Mouse (Mus musculus) ZHBTc4 (cell line): ENCODE results near the gene Fgf9.
A peak's percentile ranks its signal among the peaks of the same experiment; 100 is the strongest.

Experiments used
- DNase-seq: peaks from one replicate; pipeline ENCODE4 v3.0.0-alpha.2; 2011; ENCODE audit warnings: low read depth, low spot score

The Fgf9 gene

GRCm38 (mm10) chr14:58070481-58071119, at the start of gene Fgf9:
Fgf9 (plus strand) TSS chr14:58070547.
- peak; percentile 57 for DNase-seq

GRCm38 (mm10) chr14:58034567-58034966, 35.8 kb upstream of the Fgf9 start:
- DNase-seq, result peak; percentile 49

- DNase-seq, result no peak
Observed at GRCm38 (mm10) chr14:58036174-58036573, 34.2 kb upstream of the Fgf9 start.

GRCm38 (mm10) chr14:58046639-58047284, 23.6 kb upstream of the Fgf9 start:
- no peak for DNase-seq

- no peak for DNase-seq
Observed at GRCm38 (mm10) chr14:58050691-58051090, 19.7 kb upstream of the Fgf9 start.

GRCm38 (mm10) chr14:58067586-58067985, 2.8 kb upstream of the Fgf9 start:
- no peak for DNase-seq

- DNase-seq, result no peak
Observed at GRCm38 (mm10) chr14:58068641-58069040, 1.7 kb upstream of the Fgf9 start.

- DNase-seq, result no peak
Observed at GRCm38 (mm10) chr14:58069927-58070326, 420 bp upstream of the Fgf9 start.

GRCm38 (mm10) chr14:58071120-58071641, 834 bp downstream of the Fgf9 start:
- DNase-seq, result peak; percentile 64

- DNase-seq, result peak; percentile 78
Observed at GRCm38 (mm10) chr14:58071830-58072770, 1.8 kb downstream of the Fgf9 start.

GRCm38 (mm10) chr14:58072771-58073501, 2.6 kb downstream of the Fgf9 start:
- peak; percentile 41 for DNase-seq

GRCm38 (mm10) chr14:58073936-58074335, 3.6 kb downstream of the Fgf9 start:
- DNase-seq, result peak; percentile 37

GRCm38 (mm10) chr14:58074621-58075432, 4.5 kb downstream of the Fgf9 start:
- DNase-seq, result peak; percentile 61

- peak; percentile 63 for DNase-seq
Observed at GRCm38 (mm10) chr14:58075433-58076029, 5.2 kb downstream of the Fgf9 start.

- DNase-seq, result peak; percentile 81
Observed at GRCm38 (mm10) chr14:58076030-58076521, 5.7 kb downstream of the Fgf9 start.

GRCm38 (mm10) chr14:58076726-58077255, 6.4 kb downstream of the Fgf9 start:
- DNase-seq, result no peak

GRCm38 (mm10) chr14:58079471-58079870, 9.1 kb downstream of the Fgf9 start:
- no peak for DNase-seq

- no peak for DNase-seq
Observed at GRCm38 (mm10) chr14:58081955-58082354, 11.6 kb downstream of the Fgf9 start.

GRCm38 (mm10) chr14:58084240-58084639, 13.9 kb downstream of the Fgf9 start:
- peak; percentile 46 for DNase-seq

- peak; percentile 88 for DNase-seq
Observed at GRCm38 (mm10) chr14:58087326-58087725, 17.0 kb downstream of the Fgf9 start.
